Mouse (Mus musculus) CH12.LX (cell line): ENCODE results near the gene Rcan2. TPM values are rescaled to one million over a fixed set of nuclear protein-coding genes. Genes with fewer than 3 reads are reported as not detected.

Experiments used
- DNase-seq: peaks from one replicate; pipeline ENCODE4 v3.0.0-alpha.2; 2013; ENCODE audit errors: extremely low read depth
- H3K27ac ChIP-seq: 2 replicates; pipeline ENCODE4 v1.5.1; 2012; ENCODE audit warnings: low read depth, mild to moderate bottlenecking, control low read depth, moderate library complexity; ENCODE audit not compliant: insufficient read depth
- H3K27me3 ChIP-seq: replicated peaks from 2 replicates; pipeline ENCODE3; 2012; ENCODE audit warnings: inconsistent platforms
- H3K36me3 ChIP-seq, 2 experiments: replicated peaks in 1 of 2; 2 replicates each; pipeline versions ENCODE3 to v1.6.1; 2012; ENCODE audit warnings: inconsistent platforms in 1 of 2, low read length in 1 of 2, mild to moderate bottlenecking in 1 of 2, mixed read lengths in 1 of 2, moderate library complexity in 1 of 2; ENCODE audit not compliant: control insufficient read depth in 1 of 2, insufficient read depth in 1 of 2
- H3K4me1 ChIP-seq, 2 experiments: 2 replicates each; pipeline ENCODE4 v1.6.1; 2012; ENCODE audit warnings: inconsistent platforms in 1 of 2, moderate library complexity in 1 of 2; ENCODE audit not compliant: insufficient read depth in 2 of 2, control insufficient read depth in 1 of 2
- H3K4me2 ChIP-seq: 2 replicates; pipeline ENCODE4 v1.6.1; 2012; ENCODE audit warnings: low read depth, mild to moderate bottlenecking, control low read depth; ENCODE audit not compliant: poor library complexity, insufficient read depth, severe bottlenecking
- H3K4me3 ChIP-seq, 3 experiments: fragments of 150-350 bp in 1 of 3; sonication (generic) in 1 of 3; replicated peaks in 1 of 3; 2 replicates each; pipeline versions ENCODE3 to v1.5.1; 2011 to 2012; ENCODE audit warnings: low read depth in 2 of 3, low read length in 2 of 3, mild to moderate bottlenecking in 2 of 3, moderate library complexity in 2 of 3, control low read depth in 1 of 3, improper control_type of control experiment in 1 of 3, inconsistent platforms in 1 of 3, mixed read lengths in 1 of 3; ENCODE audit not compliant: poor library complexity in 1 of 3
- H3K79me2 ChIP-seq: replicated peaks from 2 replicates; pipeline ENCODE4 v1.6.1; 2012; ENCODE audit warnings: mild to moderate bottlenecking, moderate library complexity; ENCODE audit not compliant: control insufficient read depth, poor library complexity, insufficient read depth, severe bottlenecking; ENCODE audit errors: extremely low read depth
- H3K9ac ChIP-seq: 2 replicates; pipeline ENCODE4 v1.6.1; 2012; ENCODE audit warnings: low read depth, mild to moderate bottlenecking, control low read depth, moderate library complexity; ENCODE audit not compliant: insufficient read depth
- H3K9me3 ChIP-seq: replicated peaks from 2 replicates; pipeline ENCODE3; 2012; ENCODE audit warnings: low read length, inconsistent platforms, mixed read lengths
- BHLHE40 ChIP-seq: IDR thresholded peaks from 2 replicates; pipeline ENCODE4 v1.6.1; 2011; ENCODE audit warnings: mild to moderate bottlenecking, low read depth, low read length, improper control_type of control experiment
- CHD1 ChIP-seq: IDR thresholded peaks from 2 replicates; pipeline ENCODE4 v1.6.1; 2012; ENCODE audit warnings: low read depth, low read length, improper control_type of control experiment, inconsistent platforms
- CHD2 ChIP-seq: IDR thresholded peaks from 2 replicates; pipeline ENCODE4 v1.6.1; 2011; ENCODE audit warnings: low read length, improper control_type of control experiment
- ELF1 ChIP-seq: IDR thresholded peaks from 2 replicates; pipeline ENCODE4 v1.6.1; 2014; ENCODE audit warnings: low read depth, mild to moderate bottlenecking, inconsistent platforms, low read length, improper control_type of control experiment
- ETS1 ChIP-seq: conservative IDR thresholded peaks from 2 replicates; pipeline ENCODE4 v1.6.1; 2012; ENCODE audit warnings: low read depth, mild to moderate bottlenecking, inconsistent platforms, low read length, improper control_type of control experiment, moderate library complexity
- JUN ChIP-seq: IDR thresholded peaks from 2 replicates; pipeline ENCODE4 v1.6.1; 2011; ENCODE audit warnings: low read depth, mild to moderate bottlenecking, low read length, improper control_type of control experiment, moderate library complexity; ENCODE audit not compliant: insufficient read depth
- MAZ ChIP-seq: IDR thresholded peaks from 2 replicates; pipeline ENCODE4 v1.6.1; 2012; ENCODE audit warnings: low read depth, mild to moderate bottlenecking, inconsistent platforms, low read length, improper control_type of control experiment, moderate library complexity
- MEF2A ChIP-seq: IDR thresholded peaks from 2 replicates; pipeline ENCODE4 v1.6.1; 2014; ENCODE audit warnings: low read depth, mild to moderate bottlenecking, inconsistent platforms, low read length, improper control_type of control experiment, borderline replicate concordance
- NELFE ChIP-seq: IDR thresholded peaks from 2 replicates; pipeline ENCODE4 v1.6.1; 2011; ENCODE audit warnings: low read depth, low read length, improper control_type of control experiment
- NRF1 ChIP-seq: IDR thresholded peaks from 2 replicates; pipeline ENCODE4 v1.6.1; 2014; ENCODE audit warnings: low read depth, mild to moderate bottlenecking, inconsistent platforms, low read length, improper control_type of control experiment, moderate library complexity
- PAX5 ChIP-seq: IDR thresholded peaks from 2 replicates; pipeline ENCODE4 v1.6.1; 2012; ENCODE audit warnings: low read length, inconsistent platforms, mixed read lengths
- RAD21 ChIP-seq: IDR thresholded peaks from 2 replicates; pipeline ENCODE4 v1.6.1; 2011; ENCODE audit warnings: low read depth, mild to moderate bottlenecking, low read length, improper control_type of control experiment, moderate library complexity
- RCOR1 ChIP-seq: conservative IDR thresholded peaks from 2 replicates; pipeline ENCODE4 v1.6.1; 2012; ENCODE audit warnings: low read depth, mild to moderate bottlenecking, inconsistent platforms, low read length, improper control_type of control experiment
- SMC3 ChIP-seq: IDR thresholded peaks from 2 replicates; pipeline ENCODE4 v1.6.1; 2011; ENCODE audit warnings: low read depth, low read length, improper control_type of control experiment
- TCF12 ChIP-seq: IDR thresholded peaks from 2 replicates; pipeline ENCODE4 v1.6.1; 2014; ENCODE audit warnings: low read depth, mild to moderate bottlenecking, inconsistent platforms, low read length, improper control_type of control experiment
- UBTF ChIP-seq: IDR thresholded peaks from 2 replicates; pipeline ENCODE4 v1.6.1; 2012; ENCODE audit warnings: low read depth, mild to moderate bottlenecking, inconsistent platforms, low read length, improper control_type of control experiment, moderate library complexity
- ZC3H11A ChIP-seq: IDR thresholded peaks from 2 replicates; pipeline ENCODE4 v1.6.1; 2012; ENCODE audit warnings: low read depth, mild to moderate bottlenecking, inconsistent platforms, low read length, improper control_type of control experiment
- ZKSCAN1 ChIP-seq: IDR thresholded peaks from 2 replicates; pipeline ENCODE4 v1.6.1; 2012; ENCODE audit warnings: low read depth, inconsistent platforms, low read length, improper control_type of control experiment, borderline replicate concordance
- ZMIZ1 ChIP-seq: IDR thresholded peaks from 2 replicates; pipeline ENCODE4 v1.6.1; 2012; ENCODE audit warnings: low read depth, mild to moderate bottlenecking, inconsistent platforms, low read length, improper control_type of control experiment
- ZNF384 ChIP-seq: IDR thresholded peaks from 2 replicates; pipeline ENCODE4 v1.6.1; 2012; ENCODE audit warnings: low read depth, low read length, improper control_type of control experiment, inconsistent platforms
- dilution Hi-C: fragments of 300-500 bp; cut with MboI; formaldehyde crosslinking; loops from 2 replicates; pipeline ENCODE4 v1.14.3; 2020; ENCODE audit warnings: low sequenced_read_pairs; ENCODE audit not compliant: extremely low pct_unique_long_range_greater_than_20kb, extremely low pct_ligation_motif_present
- in situ Hi-C: fragments of 300-500 bp; cut with MboI; formaldehyde crosslinking; loops from 3 replicates; pipeline ENCODE4 v1.14.3; 2019; ENCODE audit warnings: low sequenced_read_pairs, low pct_ligation_motif_present, low pct_unique_long_range_greater_than_20kb, mixed read lengths
- polyA plus RNA-seq: library from polyadenylated mRNA; unstranded; fragments of >175 nt; gene quantifications from 2 replicates; pipeline ENCODE4 v1.2.1, GENCODE M21; 2012; ENCODE audit warnings: low read depth; ENCODE audit not compliant: insufficient read length
- total RNA-seq, 2 experiments: library from RNA; depleted of rRNA; stranded (reverse); fragments of 300-350 nt in 1 of 2; fragments of >200 nt in 1 of 2; gene quantifications; 2 replicates each; pipeline ENCODE4 v1.2.3; 2012 to 2014

Rcan2 gene
- total and polyA plus RNA-seq, 3 experiments = 0.32 to 1.5 TPM; not detected in 1

GRCm38 (mm10) chr17:43789376-43789775 lies 11.8 kb upstream of the Rcan2 start:
- Histone ChIP-seq H3K27me3 (no peaks in the 10 kb centered on the region), H3K4me2 (no peak overlapping the region), H3K27ac (no peak overlapping the region), H3K79me2 (no peaks in the 10 kb centered on the region), H3K9me3 (peaks cover 20% of the 10 kb centered on the region), H3K4me3 (no peak overlapping the region), H3K36me3 (no peaks in the 10 kb centered on the region), H3K9ac (no peak overlapping the region), H3K4me1 (no peaks in the 10 kb centered on the region)
- no peak for TF ChIP-seq ZC3H11A
- in situ Hi-C loops (no loop called here), dilution Hi-C loops (no loop called here)
- DNase-seq = no peak

DNA sequence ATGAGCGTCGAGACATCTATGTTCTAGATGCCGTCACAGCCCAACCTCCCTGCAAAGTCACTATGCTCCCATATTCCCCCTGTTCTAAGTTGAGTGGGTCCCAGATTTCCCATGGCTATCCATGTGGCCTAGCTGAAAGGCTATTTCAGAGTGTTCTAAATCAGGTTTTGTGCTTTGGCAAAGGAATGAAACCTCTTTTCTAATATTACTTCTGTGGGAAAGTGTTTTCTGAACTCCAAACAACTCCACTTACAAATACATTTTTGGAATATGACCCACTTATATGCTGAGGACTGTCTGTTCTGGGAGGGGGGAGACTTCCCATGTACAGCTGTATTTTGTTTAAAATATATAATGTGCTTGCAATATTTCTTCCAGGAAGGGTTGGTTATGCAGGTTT lies 9.4 kb upstream of the Rcan2 start:
- Histone ChIP-seq H3K27ac (no peak overlapping the region), H3K4me1 (no peaks in the 10 kb centered on the region), H3K4me3 (no peak overlapping the region), H3K79me2 (no peaks in the 10 kb centered on the region), H3K9ac (no peak overlapping the region), H3K36me3 (no peaks in the 10 kb centered on the region), H3K9me3 (peaks cover 21% of the 10 kb centered on the region), H3K27me3 (no peaks in the 10 kb centered on the region), H3K4me2 (no peak overlapping the region)
- TF ChIP-seq CHD2 = no peak
- TF ChIP-seq ZKSCAN1 = no peak
- no peak for TF ChIP-seq NRF1
- no peak for TF ChIP-seq BHLHE40
- no peak for TF ChIP-seq JUN
- TF ChIP-seq RAD21 = no peak
- no peak for TF ChIP-seq NELFE
- TF ChIP-seq ZMIZ1 = no peak
- no peak for TF ChIP-seq RCOR1
- no peak for TF ChIP-seq TCF12
- no peak for TF ChIP-seq CHD1
- no peak for TF ChIP-seq PAX5
- no peak for TF ChIP-seq ZNF384
- no peak for TF ChIP-seq ETS1
- no peak for TF ChIP-seq MAZ
- no peak for TF ChIP-seq UBTF
- TF ChIP-seq SMC3 = no peak
- no peak for TF ChIP-seq MEF2A
- no peak for TF ChIP-seq ELF1
- dilution Hi-C loops (no loop called here), in situ Hi-C loops (no loop called here)
- no peak for DNase-seq
